Mouse (Mus musculus): ENCODE results near the gene Fam192a. TPM values are rescaled to one million over a fixed set of nuclear protein-coding genes. Genes with fewer than 3 reads are reported as not detected.

The Fam192a gene
- total RNA-seq, 1 experiment: 35.9 TPM

DNA sequence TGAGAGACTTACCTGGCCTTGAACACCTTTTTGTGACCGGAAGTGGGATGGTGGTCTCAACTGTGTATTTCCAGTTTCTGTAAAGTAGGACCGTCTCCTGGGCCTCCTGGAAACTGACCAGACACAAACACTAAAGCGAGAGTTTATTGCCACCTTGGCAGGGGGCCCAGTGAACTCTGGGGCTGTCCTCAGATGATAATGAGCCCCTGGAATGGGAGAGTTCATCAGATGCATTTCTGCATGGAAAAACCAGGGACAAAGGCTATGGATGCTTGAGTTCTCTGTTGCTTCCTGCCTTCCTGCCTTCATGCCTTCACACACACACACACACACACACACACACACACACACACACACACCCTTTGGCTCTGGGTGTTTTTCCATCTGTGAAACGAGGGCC is 67.2 kb downstream of the Fam192a start:
- in situ Hi-C loops (cut with MboI; ENCODE audit: low sequenced_read_pairs in 2 of 2, unreplicated experiment in 2 of 2): no loop called here
- DNase-seq (ENCODE audit: low read depth, low spot score): no peak

DNA sequence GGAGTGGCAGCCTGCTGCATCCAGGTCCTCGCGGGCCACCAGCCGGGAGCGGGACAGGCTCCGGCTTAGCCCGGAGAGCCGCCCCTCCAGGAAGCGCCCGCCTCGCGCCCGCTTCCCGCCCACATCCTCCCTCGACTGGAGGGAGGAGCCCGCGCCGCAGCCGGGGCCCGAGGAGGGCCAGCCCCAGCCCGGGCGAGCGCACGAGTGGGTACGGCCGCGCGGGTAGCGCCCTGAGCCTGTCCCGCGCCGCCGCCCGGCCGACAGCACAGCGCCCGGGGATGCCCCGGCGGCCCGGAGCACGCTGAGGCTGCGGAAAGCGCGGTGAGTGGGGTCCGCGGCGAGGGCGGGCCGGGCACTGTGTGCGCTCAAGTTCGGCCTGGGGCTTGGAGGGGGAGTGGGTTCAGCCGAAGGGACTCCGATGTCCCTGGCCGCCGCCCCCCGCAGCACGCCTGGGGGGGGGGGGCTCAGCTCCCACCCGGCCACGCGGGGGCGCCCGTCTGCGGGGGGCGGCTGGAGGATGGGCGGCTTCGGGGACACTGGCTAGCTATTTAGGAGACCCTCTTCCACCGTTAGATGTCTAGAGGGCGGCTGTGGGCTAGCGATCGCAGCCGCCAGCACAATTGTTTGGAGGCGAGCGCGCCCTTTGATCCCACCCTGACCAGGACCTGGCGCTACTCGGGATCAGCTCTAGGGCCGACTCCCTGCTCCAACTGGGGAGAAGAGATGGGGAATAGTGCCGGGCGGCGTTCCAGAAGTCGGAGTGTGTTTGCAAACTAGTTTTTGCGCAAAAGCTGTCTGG is 68.7 kb downstream of the Fam192a start, which contains the start of gene Cpne2:
Cpne2 (plus strand) TSS at position 118 of the 799 bp plus-strand sequence.
- in situ Hi-C loops (cut with MboI; ENCODE audit: low sequenced_read_pairs in 2 of 2, unreplicated experiment in 2 of 2): no loop called here
- H3K27ac ChIP-seq (ENCODE audit: insufficient read depth, low read depth, low read length, poor library complexity, severe bottlenecking): no peak within 1 kb of the TSS

More for the DNA sequence above, 67.2 kb downstream of the Fam192a start:
- no peaks in the 10 kb centered on the region for H3K36me3 ChIP-seq (ENCODE audit: control insufficient read depth, insufficient read depth, low read length, poor library complexity, severe bottlenecking)
- H3K4me3 ChIP-seq (ENCODE audit: insufficient read depth in 1 of 2, low read depth in 1 of 2, low read length in 2 of 2, poor library complexity in 1 of 2, severe bottlenecking in 1 of 2): no peak overlapping the region
- H3K4me1 ChIP-seq (ENCODE audit: control insufficient read depth in 2 of 2, insufficient read depth in 2 of 2, low read length in 2 of 2, poor library complexity in 1 of 2): peaks cover 0 to 5% of the 10 kb centered on the region in 2 experiments; a peak in 1 of 4 replicates
- TF ChIP-seq ZC3H11A (IDR thresholded peaks at IDR 0.05; ENCODE audit: borderline replicate concordance, low read depth, low read length) (no peak), MAFK (IDR thresholded peaks at IDR 0.05; ENCODE audit: insufficient read depth, low read depth, low read length) (no peak), CHD2 (IDR thresholded peaks at IDR 0.05; ENCODE audit: low read depth, low read length) (no peak), ZNF384 (IDR thresholded peaks at IDR 0.05; ENCODE audit: low read depth, low read length) (no peak), HCFC1 (IDR thresholded peaks at IDR 0.05; ENCODE audit: borderline replicate concordance, insufficient read depth, low read length) (no peak)
- no peaks in the 10 kb centered on the region for H3K9me3 ChIP-seq (ENCODE audit: control insufficient read depth, insufficient read depth, low read depth, low read length)
- no peak overlapping the region for H3K27ac ChIP-seq (ENCODE audit: insufficient read depth, low read depth, low read length, poor library complexity, severe bottlenecking)
- no peak overlapping the region for H3K9ac ChIP-seq (ENCODE audit: insufficient read depth, low read depth, low read length, poor library complexity, severe bottlenecking)

DNA sequence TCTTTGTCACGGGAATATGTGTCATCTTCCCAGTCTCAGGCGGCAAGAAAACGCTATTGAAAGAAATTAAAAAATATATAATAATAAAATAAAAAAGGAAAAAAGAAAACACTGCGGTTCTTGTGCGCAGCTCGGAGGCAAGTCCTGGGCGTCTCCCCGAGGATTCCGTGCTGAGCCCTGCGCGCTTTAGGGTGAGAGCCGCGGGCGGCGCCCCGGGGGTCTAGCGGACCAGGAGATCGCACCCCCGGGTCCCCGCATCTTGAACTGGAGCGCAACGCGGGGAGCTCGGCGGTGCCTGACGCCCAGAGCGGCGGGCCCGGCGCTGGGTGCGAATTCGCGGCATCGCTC is 69.3 kb downstream of the Fam192a start:
- TF ChIP-seq CHD2 (IDR thresholded peaks at IDR 0.05; ENCODE audit: low read depth, low read length) (no peak), ZNF384 (IDR thresholded peaks at IDR 0.05; ENCODE audit: low read depth, low read length) (no peak), MAFK (IDR thresholded peaks at IDR 0.05; ENCODE audit: insufficient read depth, low read depth, low read length) (no peak), ZC3H11A (IDR thresholded peaks at IDR 0.05; ENCODE audit: borderline replicate concordance, low read depth, low read length) (no peak), HCFC1 (IDR thresholded peaks at IDR 0.05; ENCODE audit: borderline replicate concordance, insufficient read depth, low read length) (no peak)
- peak overlapping the region; percentile 57; the same call in 1 of the 2 replicates for H3K9ac ChIP-seq (ENCODE audit: insufficient read depth, low read depth, low read length, poor library complexity, severe bottlenecking)
- H3K9me3 ChIP-seq (ENCODE audit: control insufficient read depth, insufficient read depth, low read depth, low read length): no peaks in the 10 kb centered on the region
- no peak for DNase-seq (ENCODE audit: low read depth, low spot score)
- H3K27ac ChIP-seq (ENCODE audit: insufficient read depth, low read depth, low read length, poor library complexity, severe bottlenecking): no peak overlapping the region
- in situ Hi-C loops (cut with MboI; ENCODE audit: low sequenced_read_pairs in 2 of 2, unreplicated experiment in 2 of 2): no loop called here
- H3K4me3 ChIP-seq (ENCODE audit: insufficient read depth in 1 of 2, low read depth in 1 of 2, low read length in 2 of 2, poor library complexity in 1 of 2, severe bottlenecking in 1 of 2): peak overlapping the region; percentile 49 to 76
- H3K4me1 ChIP-seq (ENCODE audit: control insufficient read depth in 2 of 2, insufficient read depth in 2 of 2, low read length in 2 of 2, poor library complexity in 1 of 2): peaks cover 0 to 5% of the 10 kb centered on the region in 2 experiments; a peak in 1 of 4 replicates
- H3K36me3 ChIP-seq (ENCODE audit: control insufficient read depth, insufficient read depth, low read length, poor library complexity, severe bottlenecking): no peaks in the 10 kb centered on the region

More for the DNA sequence above, 68.7 kb downstream of the Fam192a start, which contains the start of gene Cpne2:
- DNase-seq (ENCODE audit: low read depth, low spot score): no peak
- peak within 1 kb of the TSS; percentile 49 to 76 for H3K4me3 ChIP-seq (ENCODE audit: insufficient read depth in 1 of 2, low read depth in 1 of 2, low read length in 2 of 2, poor library complexity in 1 of 2, severe bottlenecking in 1 of 2)
- no peaks in the 10 kb centered on the region for H3K9me3 ChIP-seq (ENCODE audit: control insufficient read depth, insufficient read depth, low read depth, low read length)
- H3K4me1 ChIP-seq (ENCODE audit: control insufficient read depth in 2 of 2, insufficient read depth in 2 of 2, low read length in 2 of 2, poor library complexity in 1 of 2): peaks cover 0 to 5% of the 10 kb centered on the region in 2 experiments; a peak in 1 of 4 replicates
- TF ChIP-seq ZNF384 (IDR thresholded peaks at IDR 0.05; ENCODE audit: low read depth, low read length): no peak
- TF ChIP-seq ZC3H11A (IDR thresholded peaks at IDR 0.05; ENCODE audit: borderline replicate concordance, low read depth, low read length): no peak
- no peak for TF ChIP-seq CHD2 (IDR thresholded peaks at IDR 0.05; ENCODE audit: low read depth, low read length)
- no peak for TF ChIP-seq MAFK (IDR thresholded peaks at IDR 0.05; ENCODE audit: insufficient read depth, low read depth, low read length)
- no peak for TF ChIP-seq HCFC1 (IDR thresholded peaks at IDR 0.05; ENCODE audit: borderline replicate concordance, insufficient read depth, low read length)
- peak within 1 kb of the TSS; percentile 57 for H3K9ac ChIP-seq (ENCODE audit: insufficient read depth, low read depth, low read length, poor library complexity, severe bottlenecking)
- no peaks in the 10 kb centered on the region for H3K36me3 ChIP-seq (ENCODE audit: control insufficient read depth, insufficient read depth, low read length, poor library complexity, severe bottlenecking)

DNA sequence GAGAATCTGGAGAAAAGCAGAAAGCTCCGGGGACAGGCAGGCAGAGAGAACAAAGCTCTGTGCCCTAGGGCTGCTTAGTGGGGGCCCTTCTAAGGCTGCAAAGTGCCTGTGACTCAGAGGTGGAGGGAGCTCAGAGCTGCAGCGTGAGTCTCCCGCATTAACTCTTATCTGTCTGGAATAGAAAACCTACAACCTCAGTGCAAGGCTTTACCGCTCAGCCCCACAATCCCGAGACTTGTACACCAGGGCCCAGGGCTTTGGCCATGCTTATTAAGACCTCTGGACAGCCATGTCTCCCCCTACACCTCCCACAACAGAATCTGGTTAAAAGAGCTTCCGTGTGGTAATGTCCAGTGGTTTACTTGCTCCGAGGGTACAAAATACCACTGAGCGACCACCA is 69.8 kb downstream of the Fam192a start:
- H3K9ac ChIP-seq (ENCODE audit: insufficient read depth, low read depth, low read length, poor library complexity, severe bottlenecking): no peak overlapping the region
- no peaks in the 10 kb centered on the region for H3K36me3 ChIP-seq (ENCODE audit: control insufficient read depth, insufficient read depth, low read length, poor library complexity, severe bottlenecking)
- H3K27ac ChIP-seq (ENCODE audit: insufficient read depth, low read depth, low read length, poor library complexity, severe bottlenecking): no peak overlapping the region
- peaks cover 0 to 5% of the 10 kb centered on the region in 2 experiments; a peak in 1 of 4 replicates for H3K4me1 ChIP-seq (ENCODE audit: control insufficient read depth in 2 of 2, insufficient read depth in 2 of 2, low read length in 2 of 2, poor library complexity in 1 of 2)
- no peak for DNase-seq (ENCODE audit: low read depth, low spot score)
- TF ChIP-seq ZNF384 (IDR thresholded peaks at IDR 0.05; ENCODE audit: low read depth, low read length): no peak
- TF ChIP-seq HCFC1 (IDR thresholded peaks at IDR 0.05; ENCODE audit: borderline replicate concordance, insufficient read depth, low read length): no peak
- no peak for TF ChIP-seq MAFK (IDR thresholded peaks at IDR 0.05; ENCODE audit: insufficient read depth, low read depth, low read length)
- TF ChIP-seq CHD2 (IDR thresholded peaks at IDR 0.05; ENCODE audit: low read depth, low read length): no peak
- peak overlapping the region in 1 of 2 experiments; percentile 49; a peak in 1 of 4 replicates for H3K4me3 ChIP-seq (ENCODE audit: insufficient read depth in 1 of 2, low read depth in 1 of 2, low read length in 2 of 2, poor library complexity in 1 of 2, severe bottlenecking in 1 of 2)
- in situ Hi-C loops (cut with MboI; ENCODE audit: low sequenced_read_pairs in 2 of 2, unreplicated experiment in 2 of 2): no loop called here
- no peaks in the 10 kb centered on the region for H3K9me3 ChIP-seq (ENCODE audit: control insufficient read depth, insufficient read depth, low read depth, low read length)

Data from ES-E14 (cell line).